Mouse (Mus musculus) layer of hippocampus, adult 18-20 months (tissue): ENCODE results near the gene Hpf1. TPM values are rescaled to one million over a fixed set of nuclear protein-coding genes. Genes with fewer than 3 reads are reported as not detected.

Source experiments
- DNase-seq, 2 experiments: peaks; one replicate each; pipeline ENCODE4 v3.0.0; 2022; ENCODE audit warnings: low spot score in 2 of 2
- total RNA-seq, 2 experiments: library from RNA; stranded (reverse); gene quantifications; 2 replicates each; pipeline ENCODE4 v1.2.3; 2021

The Hpf1 gene
- total RNA-seq, 2 experiments from 2014 or later, result 50.4 to 52.1 TPM

DNA sequence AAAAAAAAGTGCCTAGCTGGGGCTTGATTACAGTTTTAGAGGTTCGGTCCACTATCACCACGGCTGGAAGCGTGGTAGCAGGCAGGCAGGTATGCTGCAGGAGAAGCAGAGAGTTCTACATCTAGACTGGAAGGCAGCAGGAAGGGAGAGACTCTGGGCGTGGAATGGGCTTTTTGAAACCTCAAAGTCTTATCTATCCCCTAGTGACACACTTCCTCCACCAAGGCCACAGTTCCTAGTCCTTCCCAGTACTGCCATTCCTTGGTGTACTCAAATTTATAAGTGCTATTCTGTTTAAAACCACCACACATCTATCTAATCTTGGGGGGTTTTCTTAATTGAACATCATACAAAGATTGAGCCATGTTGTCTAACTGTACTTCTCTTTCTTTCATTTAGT is 1.5 kb downstream of the Hpf1 start:
- DNase-seq, result no peak

DNA sequence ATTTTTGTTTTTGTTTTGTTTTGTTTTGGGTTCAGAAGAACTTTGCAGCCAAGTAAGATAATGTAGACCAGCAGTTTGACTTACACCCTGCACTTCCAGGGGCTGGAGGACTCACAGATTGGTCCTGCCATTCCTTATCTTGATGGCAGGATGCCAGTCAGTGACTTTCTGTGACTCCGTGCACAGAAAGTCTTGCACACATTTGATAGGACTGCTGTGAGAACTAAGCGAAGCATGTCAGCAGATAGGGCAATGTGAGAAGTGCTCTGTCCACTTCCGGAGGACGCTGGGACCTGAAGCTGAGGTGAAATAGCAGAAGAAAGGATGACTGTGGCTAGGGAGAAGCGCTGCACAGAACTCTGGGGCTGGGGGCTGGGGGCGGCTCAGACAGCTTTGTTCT is 5.7 kb downstream of the Hpf1 start:
- no peak for DNase-seq

DNA sequence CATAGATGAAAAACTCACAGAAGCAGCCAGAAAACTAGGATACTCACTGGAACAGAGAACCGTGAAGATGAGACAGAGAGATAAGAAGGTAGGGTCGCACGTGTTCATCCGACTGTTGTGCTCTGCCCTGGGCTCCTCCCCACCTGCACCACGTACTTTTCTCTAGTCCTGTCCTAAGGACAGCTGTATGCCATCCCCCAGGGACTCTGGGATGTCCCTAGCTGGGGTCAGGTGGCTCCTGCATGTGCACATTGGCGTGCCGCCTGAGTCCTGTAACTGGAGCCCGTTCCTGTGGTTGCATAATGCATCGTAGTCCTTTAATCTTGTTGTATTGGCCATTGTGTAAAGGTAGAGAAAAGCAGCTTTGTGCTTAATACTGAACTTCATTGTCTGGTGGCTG is 9.9 kb downstream of the Hpf1 start:
- DNase-seq, result no peak

DNA sequence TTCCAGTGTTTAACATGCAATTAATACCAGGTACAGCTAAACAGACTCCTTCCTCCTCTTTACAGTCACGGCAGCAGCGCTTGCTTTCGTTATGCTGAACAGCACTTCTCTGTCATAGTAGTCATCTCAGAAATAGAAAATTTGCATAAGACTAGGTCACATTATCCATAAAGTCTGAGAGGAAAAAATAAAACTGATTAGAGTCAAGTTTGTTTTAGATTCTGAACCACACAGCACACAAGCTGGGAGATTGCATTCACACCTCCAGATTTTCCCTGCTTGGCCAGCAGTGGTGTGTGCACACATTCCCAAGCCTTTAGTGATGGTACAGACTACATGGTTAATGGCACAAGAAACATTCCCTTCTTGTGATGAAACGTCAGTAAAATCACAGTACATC is 21.9 kb downstream of the Hpf1 start:
- DNase-seq, result no peak

GRCm38 (mm10) chr8:60912554-60912953 is 22.3 kb downstream of the Hpf1 start:
- no peak for DNase-seq

DNA sequence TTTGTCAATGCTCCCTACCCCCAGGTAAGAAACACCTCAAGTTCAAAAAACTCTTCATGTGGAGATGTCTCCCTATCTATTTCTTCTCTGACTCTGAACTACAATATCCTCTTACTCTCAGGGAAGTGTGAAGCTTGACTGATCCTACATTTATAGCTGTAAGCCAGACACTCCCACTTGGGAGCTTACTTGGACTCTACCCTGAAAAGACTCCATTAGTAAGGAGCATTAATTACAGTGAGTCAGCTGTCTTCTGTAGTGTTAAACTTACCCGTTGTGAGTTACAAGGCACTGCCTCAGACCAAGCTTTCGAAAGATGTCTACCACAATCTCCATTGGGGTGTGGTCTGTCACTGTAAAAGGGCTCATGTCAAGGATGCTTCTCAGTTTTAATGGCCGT is 28.9 kb downstream of the Hpf1 start:
- DNase-seq, result no peak

- no peak for DNase-seq
Measured at GRCm38 (mm10) chr8:60920176-60920575, 30.0 kb downstream of the Hpf1 start.

DNA sequence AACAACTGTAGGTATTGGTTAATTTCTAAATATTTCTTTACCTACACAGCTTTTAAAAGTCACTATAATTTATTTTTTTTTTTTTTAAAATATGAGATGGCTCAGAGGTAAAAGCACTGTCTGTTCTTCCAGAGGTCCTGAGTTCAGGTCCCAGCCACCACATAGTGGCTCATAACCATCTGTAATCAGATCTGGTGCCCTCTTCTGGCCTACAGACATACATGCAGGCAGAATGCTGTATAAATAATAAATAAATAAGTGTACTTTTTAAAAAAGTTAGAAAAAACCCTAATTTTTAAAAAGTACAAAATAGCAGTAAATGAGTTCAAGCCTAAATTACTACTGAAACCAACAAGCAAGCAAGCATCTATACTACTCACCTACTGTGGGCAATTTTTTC is 43.4 kb downstream of the Hpf1 start:
- no peak for DNase-seq

- DNase-seq, result no peak
Measured at GRCm38 (mm10) chr8:60938717-60939424, 48.7 kb downstream of the Hpf1 start.

- DNase-seq, result no peak
Measured at GRCm38 (mm10) chr8:60942867-60943266, 52.6 kb downstream of the Hpf1 start.

- DNase-seq, result no peak
Measured at GRCm38 (mm10) chr8:60947503-60947902, 57.3 kb downstream of the Hpf1 start.

DNA sequence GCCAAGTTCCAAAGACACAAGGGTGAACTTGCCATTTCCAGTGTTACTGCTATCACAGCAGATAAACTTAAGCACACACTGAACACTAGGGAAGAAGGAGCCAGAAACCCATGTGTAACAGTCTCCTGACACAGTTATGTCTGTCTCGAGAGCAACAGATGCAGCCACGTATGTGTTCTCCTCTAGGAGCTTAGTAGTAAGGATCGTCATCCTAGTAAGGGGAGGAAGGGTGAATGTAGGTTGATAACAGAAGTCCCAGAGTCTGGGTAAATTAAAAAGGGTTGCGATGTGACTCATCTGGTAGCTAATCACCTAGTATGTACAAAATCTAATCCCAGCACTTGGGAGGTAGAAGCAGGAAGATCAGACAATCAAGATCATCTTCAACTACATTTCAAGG is 59.6 kb downstream of the Hpf1 start:
- DNase-seq, result peak in 1 of 2 experiments; percentile 34

DNA sequence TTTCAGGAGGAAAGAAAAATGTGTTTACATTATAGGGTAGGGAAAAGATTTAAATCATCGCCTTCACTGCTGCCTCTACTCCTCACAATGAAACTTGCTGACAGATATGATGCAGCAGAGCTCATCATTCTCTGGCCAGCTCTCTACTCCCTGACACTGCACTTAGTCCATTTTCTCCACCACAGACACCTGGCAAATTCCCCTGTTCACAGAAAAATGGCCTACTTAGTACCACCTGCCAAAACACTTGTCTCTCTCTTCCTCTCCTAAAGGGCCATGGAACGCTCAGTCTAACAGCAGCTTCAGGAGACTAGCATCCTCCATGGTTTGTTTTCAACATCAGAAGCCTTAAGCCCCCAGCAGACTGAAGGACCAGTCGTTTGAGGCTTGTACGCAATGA is 61.1 kb downstream of the Hpf1 start:
- DNase-seq, result no peak

GRCm38 (mm10) chr8:60951757-60952156 is 61.5 kb downstream of the Hpf1 start:
- DNase-seq, result no peak

DNA sequence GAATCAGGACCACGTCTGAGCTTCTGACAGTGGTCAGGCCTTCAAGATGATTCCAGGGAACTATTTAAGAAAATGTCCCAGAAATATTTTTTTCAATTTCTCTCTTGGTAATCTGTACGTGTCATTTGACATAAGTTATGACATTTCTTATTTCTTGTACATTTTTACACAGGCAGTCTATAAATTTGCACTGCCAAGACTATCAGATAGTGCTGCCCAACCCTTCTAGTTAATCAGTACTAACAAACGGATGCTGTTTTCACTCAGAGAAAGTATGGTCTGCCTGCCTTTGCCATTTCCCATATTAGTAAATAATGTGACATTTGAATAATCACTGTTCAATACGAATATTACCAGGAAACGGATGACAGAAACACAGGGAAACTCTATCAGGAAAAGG is 62.6 kb downstream of the Hpf1 start:
- no peak for DNase-seq

GRCm38 (mm10) chr8:60954281-60955014 is 64.2 kb downstream of the Hpf1 start:
- peak; percentile 80 to 90 for DNase-seq

- DNase-seq, result no peak
Measured at GRCm38 (mm10) chr8:60956847-60957246, 66.6 kb downstream of the Hpf1 start.

Other genes with a start within 250 kb of the Hpf1 start
- gene Clcn3, start 92.9 kb downstream of the Hpf1 start, total RNA-seq, result 100 to 1,000 TPM; 120 to 123 TPM
- gene Nek1, start 102.8 kb downstream of the Hpf1 start, total RNA-seq, result 10 to 100 TPM; 25.5 to 26.1 TPM